Mouse (Mus musculus): ENCODE data around the gene Tmem94. TPM values are rescaled to one million over a fixed set of nuclear protein-coding genes. Genes with fewer than 3 reads are reported as not detected.
"Not testable (repeated sequence)": the region's sequence is repeated elsewhere in the genome, so short reads cannot be mapped to it uniquely, and the experiment has no call there.

Gene Tmem94
- polyA plus RNA-seq, 1 experiment from 2014 or later: 27.9 TPM

- Histone ChIP-seq H3K4me3 (no peak overlapping the region), H3K27me3 (no peaks in the 10 kb centered on the region), H3K4me2 (no peak overlapping the region), H3K9me3 (no peaks in the 10 kb centered on the region), H3K4me1 (replicated peaks) (0 out of 2 replicates have a peak, but pooled peaks cover 8% of the 10 kb centered on the region), H3K27ac (replicated peaks) (no peak overlapping the region), H3K36me3 (no peaks in the 10 kb centered on the region), H3K9ac (no peak overlapping the region)
- WGBS: 89% methylated on average over 1 of the region's 1 CpGs
- no peak for ATAC-seq (ENCODE audit: low FRiP score, low read depth)
Observed at GRCm38 (mm10) chr11:115746109-115746508, 19.1 kb upstream of the Tmem94 start.

DNA sequence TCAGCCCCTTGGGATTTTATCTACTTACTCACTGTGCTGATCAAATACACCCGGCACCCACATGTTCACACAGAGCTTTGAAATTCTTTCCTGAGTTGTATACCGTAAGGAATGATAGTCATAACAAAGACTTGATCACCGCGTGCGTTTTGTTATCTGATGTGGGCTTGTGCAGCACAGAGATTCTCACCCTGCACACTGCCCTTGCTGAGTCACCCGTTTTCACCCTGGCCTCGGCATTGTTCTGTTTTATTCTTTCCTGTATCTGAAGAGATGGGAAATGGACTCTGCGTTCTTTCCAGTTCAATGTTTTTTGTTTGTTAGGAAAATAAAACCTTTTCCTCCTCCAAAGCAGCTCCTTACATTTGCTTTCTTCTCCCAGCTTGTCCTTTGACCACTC, 18.5 kb upstream of the Tmem94 start:
- H3K4me3 ChIP-seq: no peak overlapping the region
- no peak for ATAC-seq (ENCODE audit: low FRiP score, low read depth)
- H3K9me3 ChIP-seq: no peaks in the 10 kb centered on the region
- WGBS: 53% methylated on average over 8 of the region's 8 CpGs
- H3K4me1 ChIP-seq (replicated peaks): 0 out of 2 replicates have a peak, but pooled peaks cover 8% of the 10 kb centered on the region
- peak overlapping the region; percentile 35; the same call in 1 of the 2 replicates for H3K4me2 ChIP-seq
- no peak overlapping the region for H3K9ac ChIP-seq
- H3K27ac ChIP-seq (replicated peaks): no peak overlapping the region
- H3K27me3 ChIP-seq: no peaks in the 10 kb centered on the region
- no peaks in the 10 kb centered on the region for H3K36me3 ChIP-seq

DNA sequence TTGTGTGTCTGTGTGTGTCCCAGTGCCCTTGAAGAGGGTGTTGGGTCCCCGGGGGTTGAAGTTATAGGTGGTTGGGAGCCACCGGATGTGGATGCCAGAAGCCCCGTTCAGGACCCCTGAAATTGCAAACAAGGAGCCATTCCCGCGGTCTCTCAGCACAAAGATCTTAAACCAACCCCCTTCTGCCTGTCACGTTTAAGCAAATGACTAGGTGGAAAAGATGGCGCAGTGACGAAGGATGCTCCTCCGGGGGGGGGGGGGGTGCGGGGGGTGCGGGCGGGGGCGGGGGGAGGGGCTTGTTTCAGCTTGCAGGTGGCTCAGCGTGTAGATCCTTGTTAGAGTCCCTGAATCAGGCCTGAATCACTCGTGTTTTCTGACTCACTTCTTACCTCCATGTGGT, 17.9 kb upstream of the Tmem94 start:
- 7% methylated on average over 14 of the region's 15 CpGs for WGBS
- H3K27ac ChIP-seq (replicated peaks): no peak overlapping the region
- no peaks in the 10 kb centered on the region for H3K9me3 ChIP-seq
- 0 out of 2 replicates have a peak, but pooled peaks cover 8% of the 10 kb centered on the region for H3K4me1 ChIP-seq (replicated peaks)
- H3K4me3 ChIP-seq: peak overlapping the region; percentile 20
- H3K4me2 ChIP-seq: peak overlapping the region; percentile 35
- no peaks in the 10 kb centered on the region for H3K36me3 ChIP-seq
- no peak overlapping the region for H3K9ac ChIP-seq
- no peaks in the 10 kb centered on the region for H3K27me3 ChIP-seq
- no peak for ATAC-seq (ENCODE audit: low FRiP score, low read depth)

- no peak for ATAC-seq (ENCODE audit: low FRiP score, low read depth)
- Histone ChIP-seq H3K4me3 (no peak overlapping the region), H3K36me3 (no peaks in the 10 kb centered on the region), H3K27ac (replicated peaks) (no peak overlapping the region), H3K4me2 (no peak overlapping the region), H3K9me3 (no peaks in the 10 kb centered on the region), H3K27me3 (no peaks in the 10 kb centered on the region), H3K4me1 (replicated peaks) (peaks cover 8% of the 10 kb centered on the region; the same call in 1 of the 2 replicates), H3K9ac (no peak overlapping the region)
- WGBS: 76% methylated on average over 5 of the region's 5 CpGs
Observed at GRCm38 (mm10) chr11:115749834-115750233, 15.4 kb upstream of the Tmem94 start.

DNA sequence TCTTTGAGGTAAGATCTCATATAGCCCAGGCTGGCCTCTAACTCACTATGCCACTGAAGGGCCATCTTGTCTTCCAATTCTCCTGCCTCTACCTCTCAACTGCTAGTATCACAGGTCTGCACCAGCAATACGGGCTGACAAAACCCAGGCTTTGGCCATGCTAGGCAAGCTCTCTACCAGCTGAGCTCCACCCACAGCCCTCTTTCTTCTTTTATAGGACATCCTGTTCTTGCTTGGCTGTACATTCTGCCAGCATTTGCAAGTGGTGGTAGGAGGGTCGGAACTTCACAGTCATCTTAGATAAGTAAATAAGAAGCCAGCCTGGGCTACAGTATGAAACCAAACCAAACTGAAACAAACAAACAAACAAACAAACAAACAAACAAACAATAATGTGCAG, 13.5 kb upstream of the Tmem94 start:
- no peak overlapping the region for H3K27ac ChIP-seq (replicated peaks)
- H3K4me1 ChIP-seq (replicated peaks): peaks cover 8% of the 10 kb centered on the region; the same call in 1 of the 2 replicates
- H3K36me3 ChIP-seq: no peaks in the 10 kb centered on the region
- H3K9me3 ChIP-seq: no peaks in the 10 kb centered on the region
- no peaks in the 10 kb centered on the region for H3K27me3 ChIP-seq
- no peak overlapping the region for H3K9ac ChIP-seq
- H3K4me2 ChIP-seq: no peak overlapping the region
- no peak overlapping the region for H3K4me3 ChIP-seq
- WGBS: 76% methylated on average over 2 of the region's 2 CpGs
- ATAC-seq (ENCODE audit: low FRiP score, low read depth): no peak

GRCm38 (mm10) chr11:115752653-115753052, 12.6 kb upstream of the Tmem94 start:
- Histone ChIP-seq H3K9ac (no peak overlapping the region), H3K9me3 (no peaks in the 10 kb centered on the region), H3K27me3 (no peaks in the 10 kb centered on the region), H3K36me3 (no peaks in the 10 kb centered on the region), H3K4me2 (no peak overlapping the region), H3K27ac (replicated peaks) (no peak overlapping the region), H3K4me3 (no peak overlapping the region), H3K4me1 (replicated peaks) (peaks cover under 1% of the 10 kb centered on the region; the same call in 1 of the 2 replicates)
- 27% methylated on average over 7 of the region's 7 CpGs for WGBS
- ATAC-seq (ENCODE audit: low FRiP score, low read depth): no peak

DNA sequence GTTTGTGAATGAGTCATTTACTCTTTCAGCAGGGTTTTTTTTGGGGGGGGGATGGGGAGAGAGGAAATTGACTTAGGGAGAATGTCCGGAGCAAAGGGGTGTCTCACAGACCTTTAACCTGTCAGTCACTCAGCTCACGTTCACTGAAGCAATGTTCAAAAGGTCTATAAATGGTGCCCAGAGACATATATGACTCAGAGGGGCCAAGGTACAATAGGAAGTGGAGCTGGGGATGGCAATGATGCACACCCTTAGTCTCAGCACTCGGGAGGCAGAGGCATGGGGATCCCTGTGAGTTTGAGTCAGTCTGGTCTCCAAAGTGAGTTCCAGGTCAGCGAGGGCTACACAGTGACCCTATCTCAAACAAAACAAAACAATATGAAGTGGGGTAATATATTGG, 11.7 kb upstream of the Tmem94 start:
- 75% methylated on average over 4 of the region's 4 CpGs for WGBS
- no peak for ATAC-seq (ENCODE audit: low FRiP score, low read depth)
- Histone ChIP-seq H3K9ac (no peak overlapping the region), H3K4me1 (replicated peaks) (no peaks in the 10 kb centered on the region; the same call in 1 of the 2 replicates), H3K36me3 (no peaks in the 10 kb centered on the region), H3K4me2 (no peak overlapping the region), H3K27ac (replicated peaks) (no peak overlapping the region), H3K9me3 (no peaks in the 10 kb centered on the region), H3K4me3 (no peak overlapping the region), H3K27me3 (no peaks in the 10 kb centered on the region)

DNA sequence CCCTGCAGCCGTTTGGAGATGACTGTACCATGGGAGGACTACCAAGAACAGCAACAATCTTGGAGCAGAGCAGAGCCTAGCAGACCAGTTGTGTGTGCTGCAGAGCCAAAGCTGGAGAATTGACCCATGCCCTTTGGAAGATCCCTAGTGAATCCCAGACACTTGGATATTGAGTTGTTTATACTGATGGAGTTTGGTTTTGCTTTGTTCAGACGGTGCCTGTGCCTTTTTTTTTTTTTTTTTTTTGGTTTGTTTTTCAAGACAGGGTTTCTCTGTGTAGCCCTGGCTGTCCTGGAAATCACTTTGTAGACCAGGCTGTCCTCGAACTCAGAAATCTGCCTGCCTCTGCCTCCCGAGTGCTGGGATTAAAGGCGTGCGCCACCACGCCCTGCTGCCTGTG, 3.1 kb upstream of the Tmem94 start:
- H3K4me1 ChIP-seq (replicated peaks): peaks cover 12% of the 10 kb centered on the region
- not testable (repeated sequence) for H3K27me3 ChIP-seq; H3K4me2 ChIP-seq; H3K27ac ChIP-seq (replicated peaks); H3K36me3 ChIP-seq; H3K4me3 ChIP-seq; H3K9ac ChIP-seq; ATAC-seq (ENCODE audit: low FRiP score, low read depth); H3K9me3 ChIP-seq
- WGBS: 93% methylated on average over 7 of the region's 7 CpGs

DNA sequence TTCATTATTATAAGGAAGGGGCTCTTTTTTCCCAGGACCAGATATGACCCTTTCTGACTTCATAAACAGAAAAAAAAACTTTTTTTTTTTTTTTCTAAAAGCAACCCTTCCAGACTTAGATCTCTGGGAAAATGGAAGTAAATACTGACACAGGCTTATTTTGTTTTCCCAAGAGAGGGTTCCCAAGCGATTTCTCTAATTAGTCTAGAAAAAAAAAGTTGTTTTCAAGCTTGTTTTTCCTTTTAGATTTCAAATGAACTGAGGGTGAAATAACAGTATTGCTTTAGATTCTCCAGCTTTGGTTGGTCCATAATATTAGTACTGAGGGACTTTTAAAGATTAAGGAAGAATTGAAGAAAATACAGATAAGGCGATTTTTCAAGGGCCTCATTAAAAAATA, 535 bp upstream of the Tmem94 start:
- H3K4me3 ChIP-seq: peak overlapping the region; percentile 90
- H3K4me1 ChIP-seq (replicated peaks): peaks cover 31% of the 10 kb centered on the region
- H3K27me3 ChIP-seq: no peaks in the 10 kb centered on the region
- WGBS: 21% methylated on average over 2 of the region's 2 CpGs
- H3K9me3 ChIP-seq: no peaks in the 10 kb centered on the region
- H3K4me2 ChIP-seq: peak overlapping the region; percentile 87
- H3K9ac ChIP-seq: peak overlapping the region; percentile 56
- peak overlapping the region; percentile 84 for H3K27ac ChIP-seq (replicated peaks)
- no peak for ATAC-seq (ENCODE audit: low FRiP score, low read depth)
- no peaks in the 10 kb centered on the region for H3K36me3 ChIP-seq

DNA sequence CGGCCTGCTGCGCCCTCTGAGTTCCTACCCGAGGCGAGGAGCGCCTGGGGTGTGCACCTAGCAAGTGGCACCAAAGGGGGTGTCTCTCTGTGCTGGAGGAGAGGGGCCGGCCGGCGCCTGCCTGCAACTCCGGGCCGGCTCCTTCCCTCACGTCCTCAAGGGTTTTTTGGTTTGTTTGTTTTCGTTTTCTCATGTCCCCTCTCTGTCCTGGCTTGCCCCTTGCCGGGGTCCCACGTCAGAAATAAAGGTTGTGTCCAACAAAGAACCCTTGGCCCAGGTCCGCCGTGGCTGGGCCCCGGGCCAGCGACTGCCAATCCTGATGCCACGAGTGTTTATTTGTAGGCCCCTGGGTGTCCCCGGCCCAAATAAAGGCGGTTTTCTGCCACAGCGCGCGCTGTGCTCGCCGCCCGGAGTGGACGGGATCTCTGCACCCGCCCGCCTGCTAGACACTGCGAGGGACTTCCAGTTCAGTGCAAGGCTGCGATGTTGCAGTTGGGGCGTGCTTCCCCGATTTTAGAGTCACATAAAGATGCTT, 441 bp downstream of the Tmem94 start:
- Histone ChIP-seq H3K4me2 (peak overlapping the region; percentile 87), H3K9me3 (no peaks in the 10 kb centered on the region)
- WGBS: under 1% methylated on average over 34 of the region's 34 CpGs

GRCm38 (mm10) chr11:115766356-115766943, 1.2 kb downstream of the Tmem94 start:
- Histone ChIP-seq H3K4me3 (peak overlapping the region; percentile 90), H3K4me1 (replicated peaks) (peaks cover 36% of the 10 kb centered on the region), H3K27me3 (no peaks in the 10 kb centered on the region), H3K36me3 (no peaks in the 10 kb centered on the region), H3K27ac (replicated peaks) (peak overlapping the region; percentile 94), H3K9me3 (no peaks in the 10 kb centered on the region), H3K4me2 (peak overlapping the region; percentile 87), H3K9ac (peak overlapping the region; percentile 80)
- ATAC-seq (ENCODE audit: low FRiP score, low read depth): no peak
- 30% methylated on average over 13 of the region's 13 CpGs for WGBS

More for the DNA sequence above, 441 bp downstream of the Tmem94 start:
- Histone ChIP-seq H3K4me1 (replicated peaks) (peaks cover 36% of the 10 kb centered on the region), H3K27me3 (no peaks in the 10 kb centered on the region), H3K4me3 (peak overlapping the region; percentile 90), H3K27ac (replicated peaks) (peak overlapping the region; percentile 94), H3K36me3 (no peaks in the 10 kb centered on the region), H3K9ac (peak overlapping the region; percentile 80)
- ATAC-seq (ENCODE audit: low FRiP score, low read depth): peak; percentile 86

- no peak for ATAC-seq (ENCODE audit: low FRiP score, low read depth)
- peak overlapping the region; percentile 87 for H3K4me2 ChIP-seq
- no peaks in the 10 kb centered on the region for H3K27me3 ChIP-seq
- H3K9ac ChIP-seq: no peak overlapping the region
- no peak overlapping the region for H3K27ac ChIP-seq (replicated peaks)
- H3K4me3 ChIP-seq: no peak overlapping the region
- H3K36me3 ChIP-seq: no peaks in the 10 kb centered on the region
- H3K9me3 ChIP-seq: no peaks in the 10 kb centered on the region
- peaks cover 36% of the 10 kb centered on the region for H3K4me1 ChIP-seq (replicated peaks)
- WGBS: 86% methylated on average over 8 of the region's 8 CpGs
Observed at GRCm38 (mm10) chr11:115766981-115767380, 1.7 kb downstream of the Tmem94 start.
